Mouse (Mus musculus) mesoderm, embryonic 11.5 days (tissue): ENCODE results near the gene Nosip.

Experiments used
- DNase-seq: peaks from one replicate; pipeline ENCODE4 v3.0.0-alpha.2; 2012; ENCODE audit warnings: low read depth, low spot score

Gene Nosip

DNA sequence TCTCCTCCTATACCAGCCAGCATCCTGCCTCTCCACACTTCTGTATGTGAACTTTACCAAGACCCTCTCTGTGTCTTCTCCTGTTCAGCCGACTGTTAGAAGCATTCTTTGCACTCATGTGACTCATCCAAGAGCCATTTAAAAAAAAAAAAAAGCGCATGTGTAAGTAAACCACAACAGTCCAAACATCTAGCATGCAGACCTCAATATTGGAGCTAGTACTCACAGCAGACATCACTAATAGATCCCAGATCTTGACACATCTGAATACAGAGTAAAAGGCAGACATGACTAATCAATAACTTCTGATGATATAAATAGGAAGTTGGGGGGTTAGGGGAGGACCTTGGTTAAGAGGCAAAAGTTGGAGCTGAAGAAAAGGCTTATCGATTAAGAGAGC lies 26.6 kb upstream of the Nosip start:
- DNase-seq: no peak

GRCm38 (mm10) chr7:45036702-45037101 lies 25.5 kb upstream of the Nosip start:
- no peak for DNase-seq

- peak; percentile 59 for DNase-seq
These were observed 24.4 kb upstream of the Nosip start for GRCm38 (mm10) chr7:45037720-45038361.

DNA sequence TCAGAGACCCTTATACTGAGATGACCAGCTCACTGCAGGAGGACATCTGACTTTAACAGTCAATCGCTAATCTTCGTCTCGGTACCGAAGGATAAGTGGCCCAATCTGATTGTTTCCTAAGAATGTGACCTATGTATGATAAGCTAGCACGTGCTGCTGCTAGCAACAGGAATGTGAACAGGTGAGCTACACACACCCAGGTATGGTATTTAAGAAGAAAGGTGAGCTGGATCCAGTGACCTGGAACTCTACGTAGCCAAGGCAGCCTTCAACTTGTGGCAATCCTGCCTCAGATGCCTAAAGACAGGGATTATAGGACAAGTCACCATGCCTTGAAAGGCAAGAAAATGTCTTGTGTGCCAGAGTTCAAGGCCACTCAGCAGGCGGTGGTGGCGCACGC lies 23.8 kb upstream of the Nosip start:
- no peak for DNase-seq

GRCm38 (mm10) chr7:45040851-45041250 lies 21.4 kb upstream of the Nosip start:
- no peak for DNase-seq

DNA sequence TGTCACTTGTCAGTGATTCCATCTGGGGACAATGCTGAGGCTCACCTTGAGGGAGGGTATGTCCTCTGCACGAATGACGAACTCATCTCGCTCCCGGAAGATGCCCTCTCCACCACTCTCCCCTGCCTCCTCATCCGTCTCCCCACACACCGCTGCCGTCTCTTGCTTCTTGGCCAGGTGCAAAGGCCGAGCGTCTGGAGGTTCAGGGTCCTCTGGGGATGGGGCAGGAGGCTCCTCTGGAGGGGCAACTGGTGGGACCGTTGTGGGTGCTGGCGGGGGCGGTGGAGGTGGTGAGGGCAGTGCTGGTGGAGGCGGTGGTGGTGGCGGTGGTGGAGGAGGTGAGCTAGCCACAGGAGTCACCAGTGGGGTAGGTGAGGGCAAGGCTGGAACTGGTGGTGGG lies 18.9 kb upstream of the Nosip start:
- no peak for DNase-seq

DNA sequence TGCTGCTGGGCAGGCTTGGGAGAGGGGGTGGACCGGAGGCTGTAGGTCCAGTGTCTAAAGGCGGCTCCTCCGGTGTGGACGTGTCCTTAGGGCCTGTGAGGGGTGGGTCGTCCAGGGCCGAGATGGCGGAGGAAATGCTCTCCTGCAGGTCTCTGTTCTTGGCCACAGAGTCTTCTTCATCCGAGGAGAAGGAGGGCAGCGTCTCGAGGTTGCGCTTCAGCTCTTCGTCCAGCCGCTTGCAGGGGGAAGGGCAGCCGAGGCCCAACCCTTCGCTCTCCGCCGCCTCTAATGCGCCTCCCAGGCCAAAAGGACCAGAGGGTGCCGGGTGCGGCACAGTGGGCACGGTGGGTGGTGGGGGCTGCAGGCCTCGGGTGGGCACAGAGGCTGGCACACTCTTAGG lies 16.5 kb upstream of the Nosip start:
- no peak for DNase-seq

GRCm38 (mm10) chr7:45046853-45047350 lies 15.3 kb upstream of the Nosip start:
- DNase-seq: no peak

DNA sequence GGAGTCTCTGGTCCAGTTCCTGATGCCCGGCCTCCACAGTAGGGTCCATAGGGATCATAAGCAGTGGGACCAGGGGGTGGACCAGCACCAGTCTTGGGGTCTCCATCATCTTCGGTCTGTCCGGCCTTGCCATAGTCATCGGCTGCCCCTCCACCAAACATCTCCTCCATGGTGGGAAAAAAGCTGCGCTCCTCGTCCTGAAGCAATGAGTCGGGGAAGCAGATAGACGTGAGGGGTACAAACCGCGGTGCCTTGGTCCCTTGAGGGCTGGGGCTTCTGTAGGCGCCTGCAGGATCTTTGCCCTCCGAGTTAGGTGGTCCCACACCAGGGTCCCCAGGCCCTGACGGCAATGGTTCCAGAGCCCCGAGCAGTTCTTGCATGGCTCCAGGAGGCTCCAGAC lies 14.7 kb upstream of the Nosip start:
- no peak for DNase-seq

DNA sequence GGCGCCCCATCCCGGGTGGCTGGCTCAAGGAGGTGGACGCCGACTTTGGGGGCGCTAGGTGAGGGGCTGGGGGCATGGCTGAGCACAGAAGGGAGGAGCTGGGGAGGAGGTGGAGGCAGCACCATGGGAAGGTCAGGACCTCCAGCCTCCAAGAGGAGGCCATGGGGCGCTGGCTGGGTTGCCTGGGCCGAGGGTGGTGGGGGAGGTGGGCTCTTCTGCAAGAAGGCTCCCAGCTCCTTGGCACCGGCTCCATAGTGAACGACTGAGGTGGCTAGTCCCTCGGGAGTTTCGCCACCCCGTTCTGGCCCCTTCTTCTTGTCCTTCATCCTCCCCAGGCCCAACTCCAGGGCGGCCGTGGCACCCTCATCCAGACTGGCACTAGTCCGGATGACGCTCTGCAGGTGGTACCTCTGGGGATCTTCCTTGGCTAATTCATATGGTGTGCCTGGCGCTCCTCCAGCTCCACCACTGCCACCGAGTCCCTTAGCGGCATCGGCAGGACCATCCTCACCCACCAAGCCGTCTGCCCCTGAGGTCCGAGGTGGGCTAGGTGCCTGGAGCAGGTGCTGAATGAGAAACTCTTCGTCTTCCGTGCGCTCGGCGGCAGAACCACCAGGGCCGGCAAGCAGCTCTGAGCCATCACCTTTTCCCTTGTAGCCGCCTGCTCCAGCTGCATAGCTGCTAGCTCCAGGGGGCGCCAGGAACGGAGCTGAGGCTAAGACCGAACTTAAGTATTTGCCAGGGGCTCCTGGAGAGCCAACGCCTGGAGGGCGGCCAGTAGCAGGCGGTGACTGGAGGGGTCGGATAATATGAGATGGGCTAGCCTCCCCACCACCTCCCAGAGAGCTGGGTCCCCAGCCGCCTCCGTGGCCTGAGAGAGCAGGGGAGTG lies 14.0 kb upstream of the Nosip start:
- no peak for DNase-seq

- no peak for DNase-seq
These were observed 13.1 kb upstream of the Nosip start for GRCm38 (mm10) chr7:45048923-45049657.

DNA sequence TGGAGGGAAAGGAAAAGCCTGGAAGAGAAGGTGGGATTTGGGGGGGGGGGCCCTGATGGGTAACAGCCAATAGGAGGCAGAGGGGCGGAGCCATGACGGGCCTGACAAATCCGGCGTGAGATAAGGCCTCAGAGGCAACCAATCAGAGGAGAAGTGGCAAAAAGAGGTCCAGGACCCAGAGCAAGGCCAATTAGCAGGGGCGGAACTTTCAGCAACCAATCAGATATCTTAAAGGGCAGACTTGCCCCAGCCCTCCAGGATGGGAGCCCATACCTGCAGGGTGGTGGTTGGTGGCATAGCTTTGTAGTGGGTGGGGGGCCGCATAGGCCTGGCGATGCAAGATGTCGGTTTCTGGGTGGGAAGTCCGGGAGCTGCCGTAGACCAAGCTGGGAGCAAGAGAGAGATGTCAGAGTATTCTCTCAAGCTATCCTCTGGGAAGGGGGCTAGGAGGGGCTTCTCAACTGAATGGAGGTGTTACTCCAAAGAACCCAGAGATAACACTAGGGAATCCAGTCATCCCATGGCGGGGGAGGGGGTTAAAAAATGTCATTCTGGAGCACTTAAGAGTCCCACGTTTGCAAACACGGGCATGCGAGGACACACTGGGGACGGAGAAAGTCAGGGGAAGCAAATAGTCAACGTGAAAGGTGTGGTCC lies 11.2 kb upstream of the Nosip start:
- peak; percentile 92 for DNase-seq

GRCm38 (mm10) chr7:45051601-45051974 lies 10.6 kb upstream of the Nosip start:
- DNase-seq: peak; percentile 11

GRCm38 (mm10) chr7:45052181-45052861 lies 9.9 kb upstream of the Nosip start:
- peak; percentile 14 for DNase-seq

DNA sequence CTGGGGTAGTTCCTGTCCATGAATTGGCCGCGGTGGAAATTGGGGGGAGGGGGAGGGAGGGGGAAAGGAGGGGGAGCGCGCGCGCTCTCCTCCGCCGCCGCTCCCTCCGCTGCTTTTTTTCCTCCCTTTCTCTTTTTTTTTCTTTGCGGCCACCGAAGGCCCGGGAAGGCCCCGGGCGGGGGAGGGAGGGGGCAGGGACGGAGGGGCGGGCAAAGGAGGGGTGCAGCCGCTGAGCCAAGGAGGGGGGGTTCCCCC lies 9.4 kb upstream of the Nosip start, which contains the start of gene Prr12:
TSS of gene Prr12 (minus strand) at position 20 of the 255 bp plus-strand sequence.
- peak; percentile 72 for DNase-seq

DNA sequence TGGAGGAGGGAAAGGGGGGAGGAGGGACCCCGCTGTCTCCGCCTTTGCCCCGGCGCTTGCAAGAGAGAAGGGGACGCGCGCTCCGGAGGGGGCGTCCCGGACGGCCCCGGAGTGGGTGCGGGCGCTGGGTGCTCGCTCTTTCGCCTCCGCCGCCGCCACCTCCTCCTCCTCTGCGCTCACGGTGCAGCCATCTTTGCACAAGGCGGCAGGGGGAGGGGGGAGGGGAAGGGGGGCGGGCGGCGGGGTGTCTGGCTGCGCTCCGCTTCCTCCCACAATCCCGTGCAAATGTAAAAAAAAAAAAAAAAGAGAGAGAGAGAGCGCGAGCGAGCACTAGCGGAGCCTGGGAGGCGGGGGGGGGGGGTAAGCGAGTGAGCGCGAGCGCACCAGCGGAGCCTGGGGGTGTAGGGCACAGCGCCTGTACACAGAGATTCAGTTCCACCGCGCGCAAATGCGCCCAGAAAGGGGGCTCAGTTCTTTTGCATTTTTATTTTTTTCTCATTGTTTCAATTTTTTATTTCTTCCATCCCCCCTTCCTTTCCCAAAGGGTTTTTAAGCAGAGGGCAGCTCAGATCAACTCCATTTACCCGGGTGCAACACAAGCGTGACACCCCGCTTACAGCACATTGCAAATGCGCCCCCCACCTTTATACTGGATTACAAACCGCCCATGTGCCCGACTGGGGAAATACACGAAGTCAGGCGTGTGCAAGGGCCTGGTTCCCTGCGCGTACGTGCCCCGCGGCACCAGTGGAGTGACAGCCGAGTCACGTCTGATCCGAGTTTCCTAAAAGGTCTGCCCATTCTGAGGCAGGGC lies 8.9 kb upstream of the Nosip start:
- peak; percentile 81 for DNase-seq

GRCm38 (mm10) chr7:45053931-45054510 lies 8.2 kb upstream of the Nosip start:
- DNase-seq: peak; percentile 97

DNA sequence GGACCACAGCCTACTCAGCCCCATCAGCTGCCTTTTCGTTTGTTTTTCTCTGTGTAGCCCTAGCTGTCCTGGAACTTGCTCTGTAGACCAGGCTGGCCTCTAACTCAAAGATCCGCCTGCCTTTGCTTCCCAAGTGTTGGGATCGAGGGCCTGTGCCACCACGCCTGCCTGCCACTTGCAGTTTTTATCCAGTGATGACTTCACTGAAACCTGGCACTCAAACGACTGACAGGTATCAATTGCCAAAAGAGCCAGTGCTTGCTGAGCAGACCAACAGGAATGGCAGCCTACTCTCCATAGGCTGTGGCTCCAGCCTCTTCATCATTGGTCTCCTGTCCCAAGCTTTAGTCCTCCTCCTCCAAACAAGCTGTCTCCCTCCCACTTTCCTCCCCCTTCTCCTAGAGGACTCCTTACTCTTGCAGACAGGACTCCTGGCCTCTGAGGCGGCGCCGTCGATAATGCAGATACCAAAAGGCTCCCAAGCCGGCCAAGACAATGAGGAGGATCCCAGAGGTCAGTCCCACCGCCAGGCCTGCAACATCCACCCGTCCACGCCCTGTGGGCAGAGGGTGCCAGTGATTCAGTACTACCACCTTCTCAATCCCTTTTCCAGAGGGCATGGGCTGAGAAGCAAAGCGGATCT lies 5.8 kb upstream of the Nosip start:
- DNase-seq: no peak

- no peak for DNase-seq
These were observed 5.3 kb upstream of the Nosip start for GRCm38 (mm10) chr7:45056972-45057348.
